Mouse (Mus musculus): ENCODE results near the gene Il20rb.

Gene Il20rb

GRCm38 (mm10) chr9:100431355-100431754 is 55.2 kb downstream of the Il20rb start:
- DNase-seq (ENCODE audit: low spot score) = no peak

GRCm38 (mm10) chr9:100430911-100431310 is 55.7 kb downstream of the Il20rb start:
- DNase-seq (ENCODE audit: low spot score) = no peak

- no peak for DNase-seq (ENCODE audit: low spot score)
Measured at GRCm38 (mm10) chr9:100419644-100420043, 66.9 kb downstream of the Il20rb start.

- DNase-seq (ENCODE audit: low spot score) = no peak
Measured at GRCm38 (mm10) chr9:100419103-100419502, 67.5 kb downstream of the Il20rb start.

GRCm38 (mm10) chr9:100416756-100417155 is 69.8 kb downstream of the Il20rb start:
- DNase-seq (ENCODE audit: low spot score) = no peak

- no peak for DNase-seq (ENCODE audit: low spot score)
Measured at GRCm38 (mm10) chr9:100416299-100416698, 70.3 kb downstream of the Il20rb start.

GRCm38 (mm10) chr9:100415328-100415979 is 71.1 kb downstream of the Il20rb start:
- DNase-seq (ENCODE audit: low spot score) = no peak

All from ovary, adult 18-20 months (tissue).